Mouse (Mus musculus) limb, embryonic 11.5 days (tissue): ENCODE measurements around the gene Kctd13. TPM values are rescaled to one million over a fixed set of nuclear protein-coding genes. Genes with fewer than 3 reads are reported as not detected.

ENCODE experiments used
- ATAC-seq: fragments of 200-750 bp; cut with Nextera tagmentation; 2 replicates; pipeline ENCODE4 v1.8.0; 2017; ENCODE audit warnings: low read depth; ENCODE audit not compliant: insufficient number of reproducible peaks, low FRiP score, low TSS enrichment
- DNase-seq: peaks from one replicate; pipeline ENCODE4 v3.0.0-alpha.2; 2015; ENCODE audit warnings: low spot score
- H3K27ac ChIP-seq: fragments of 300-500 bp; sonication (generic); replicated peaks from 2 replicates; pipeline ENCODE4 v1.5.1; 2014; ENCODE audit warnings: low read depth, mild to moderate bottlenecking, low read length
- H3K27me3 ChIP-seq: fragments of 300-500 bp; sonication (generic); 2 replicates; pipeline ENCODE4 v1.6.1; 2014; ENCODE audit warnings: mild to moderate bottlenecking, low read length, mixed read lengths; ENCODE audit not compliant: control insufficient read depth, insufficient read depth
- H3K36me3 ChIP-seq: fragments of 300-500 bp; sonication (generic); 2 replicates; pipeline ENCODE4 v1.6.1; 2014; ENCODE audit warnings: mild to moderate bottlenecking, low read length, moderate library complexity, mixed read lengths; ENCODE audit not compliant: control insufficient read depth, insufficient read depth
- H3K4me1 ChIP-seq: fragments of 300-500 bp; sonication (generic); 2 replicates; pipeline ENCODE4 v1.6.1; 2014; ENCODE audit warnings: low read length, mixed read lengths; ENCODE audit not compliant: control insufficient read depth, insufficient read depth
- H3K4me2 ChIP-seq: fragments of 300-500 bp; sonication (generic); 2 replicates; pipeline ENCODE4 v1.6.1; 2014; ENCODE audit warnings: low read depth, mild to moderate bottlenecking, moderate library complexity; ENCODE audit not compliant: severe bottlenecking
- H3K4me3 ChIP-seq: fragments of 300-500 bp; sonication (generic); 2 replicates; pipeline ENCODE4 v1.5.1; 2014; ENCODE audit warnings: low read depth, low read length
- H3K9ac ChIP-seq: fragments of 300-500 bp; sonication (generic); 2 replicates; pipeline ENCODE4 v1.6.1; 2014; ENCODE audit warnings: mild to moderate bottlenecking, low read length
- H3K9me3 ChIP-seq: fragments of 300-500 bp; sonication (generic); 2 replicates; pipeline ENCODE4 v1.6.1; 2016; ENCODE audit warnings: low read length; ENCODE audit not compliant: control insufficient read depth
- WGBS: fragments of 180-500 bp; shearing (Covaris S2); extraction: QIAGEN DNeasy Blood & Tissue Kit; methylation state at CpG from one replicate; pipeline ENCODE4 v1.1.7; 2014; 5-methylcytosine and 5-hydroxymethylcytosine counted together
- polyA plus RNA-seq: library from polyadenylated mRNA; unstranded; fragments of >200 nt; fragmentation: Nextera tagmentation; extraction: Ambion mirVana; gene quantifications from 2 replicates; pipeline ENCODE4 v1.2.1, GENCODE M21; 2014

Kctd13 gene
- polyA plus RNA-seq, 1 experiment from 2014 or later = 17.5 TPM

DNA sequence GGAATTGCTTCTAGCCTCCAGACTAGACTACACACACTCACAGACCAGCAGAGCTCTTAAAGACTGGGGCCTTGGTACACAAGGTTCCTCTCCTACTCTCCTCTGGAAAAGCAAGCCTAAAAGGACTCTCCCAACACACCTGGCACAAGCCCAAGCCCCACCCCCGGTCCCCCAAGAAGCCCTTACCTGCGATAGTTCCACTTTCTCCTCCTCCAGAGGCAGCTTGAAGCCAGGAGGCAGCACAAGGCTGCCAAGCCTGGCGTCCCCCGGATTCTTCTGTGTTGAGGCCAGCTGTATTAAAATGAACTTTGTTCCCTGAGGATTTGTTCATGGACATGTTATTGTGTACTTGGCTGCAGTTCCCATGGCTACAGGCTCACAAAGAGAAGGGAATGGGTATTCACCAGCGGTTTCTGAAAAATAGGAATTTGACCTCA lies 6.0 kb upstream of the Kctd13 start, which contains the start of gene Tmem219:
Gene Tmem219, minus strand, starts transcription at position 294 of the 437 bp plus-strand sequence.
- no peak within 1 kb of the TSS for H3K4me3 ChIP-seq
- no peak within 1 kb of the TSS for H3K9ac ChIP-seq
- 73% methylated on average over 5 of the region's 5 CpGs for WGBS
- no peaks in the 10 kb centered on the region for H3K4me1 ChIP-seq
- DNase-seq (no peak), ATAC-seq (no peak)
- H3K27ac ChIP-seq = no peak within 1 kb of the TSS
- no peak within 1 kb of the TSS for H3K4me2 ChIP-seq
- H3K36me3 ChIP-seq = no peaks in the 10 kb centered on the region
- H3K27me3 ChIP-seq = no peaks in the 10 kb centered on the region
- no peaks in the 10 kb centered on the region for H3K9me3 ChIP-seq

- DNase-seq (no peak), ATAC-seq (no peak)
- Histone ChIP-seq H3K27ac (no peak overlapping the region), H3K27me3 (no peaks in the 10 kb centered on the region), H3K4me2 (no peak overlapping the region), H3K9me3 (no peaks in the 10 kb centered on the region), H3K9ac (no peak overlapping the region), H3K36me3 (no peaks in the 10 kb centered on the region), H3K4me3 (no peak overlapping the region), H3K4me1 (no peaks in the 10 kb centered on the region)
- WGBS = 73% methylated on average over 5 of the region's 5 CpGs
Measured at GRCm38 (mm10) chr7:126923999-126924398, 4.7 kb upstream of the Kctd13 start.

DNA sequence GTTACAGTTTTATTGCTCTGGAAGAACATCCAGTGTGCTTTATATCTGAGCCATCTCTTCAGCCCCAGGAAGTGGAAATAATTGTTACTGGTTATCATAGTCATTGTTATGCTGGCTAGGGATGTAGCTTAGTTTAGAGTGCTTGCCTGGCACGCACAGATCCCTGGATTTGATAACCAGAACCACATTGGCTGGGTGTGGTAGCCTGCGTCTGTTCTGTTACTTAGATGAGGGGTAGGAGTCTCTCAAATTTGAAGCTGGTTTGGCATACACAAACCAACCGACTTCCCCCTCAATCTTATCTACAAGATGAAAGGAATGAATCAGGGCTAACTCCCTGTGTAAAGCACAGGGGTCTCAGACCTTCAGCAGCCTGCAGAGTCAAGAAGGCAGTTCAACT lies 2.4 kb upstream of the Kctd13 start:
- no peak overlapping the region for H3K4me2 ChIP-seq
- H3K27ac ChIP-seq = no peak overlapping the region
- DNase-seq = no peak
- no peaks in the 10 kb centered on the region for H3K36me3 ChIP-seq
- ATAC-seq = no peak
- 23% methylated on average over 3 of the region's 3 CpGs for WGBS
- no peaks in the 10 kb centered on the region for H3K9me3 ChIP-seq
- H3K4me3 ChIP-seq = no peak overlapping the region
- H3K4me1 ChIP-seq = peaks cover 7% of the 10 kb centered on the region
- no peak overlapping the region for H3K9ac ChIP-seq
- H3K27me3 ChIP-seq = no peaks in the 10 kb centered on the region

- DNase-seq = no peak
- 0% methylated on average over 27 of the region's 27 CpGs for WGBS
- ATAC-seq = peak; percentile 84
Measured at GRCm38 (mm10) chr7:126929046-126929445, 367 bp downstream of the Kctd13 start.

DNA sequence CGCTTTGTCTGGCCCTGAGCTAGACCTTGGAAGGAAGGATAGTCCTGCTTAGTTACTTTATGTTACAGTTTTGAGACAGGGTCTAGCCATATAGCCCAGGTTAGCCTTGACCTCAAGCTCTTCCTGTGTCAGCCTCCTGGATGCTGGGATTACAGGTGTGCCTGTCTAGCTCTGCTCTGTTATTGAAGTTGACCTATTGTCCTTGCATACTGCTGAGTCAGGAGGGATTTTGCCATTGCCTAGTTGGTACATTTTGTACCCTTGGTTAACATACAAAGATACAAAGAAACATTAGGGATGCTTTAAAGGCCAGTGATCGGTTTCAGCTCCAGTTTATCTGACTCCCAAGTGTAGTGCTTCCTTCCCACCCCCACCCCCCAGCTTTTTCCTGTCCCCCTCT lies 4.0 kb downstream of the Kctd13 start:
- no peaks in the 10 kb centered on the region for H3K9me3 ChIP-seq
- H3K27ac ChIP-seq = no peak overlapping the region
- H3K4me3 ChIP-seq = no peak overlapping the region
- H3K27me3 ChIP-seq = no peaks in the 10 kb centered on the region
- ATAC-seq (no peak), DNase-seq (no peak)
- H3K4me2 ChIP-seq = no peak overlapping the region
- peaks cover 3% of the 10 kb centered on the region; the same call in 1 of the 2 replicates for H3K36me3 ChIP-seq
- 86% methylated on average over 2 of the region's 2 CpGs for WGBS
- H3K9ac ChIP-seq = no peak overlapping the region
- H3K4me1 ChIP-seq = peaks cover 7% of the 10 kb centered on the region

More at GRCm38 (mm10) chr7:126929046-126929445, 367 bp downstream of the Kctd13 start:
- Histone ChIP-seq H3K36me3 (no peaks in the 10 kb centered on the region), H3K4me1 (peaks cover 7% of the 10 kb centered on the region), H3K4me3 (peak overlapping the region; percentile 82), H3K27me3 (no peaks in the 10 kb centered on the region), H3K4me2 (peak overlapping the region; percentile 93), H3K27ac (peak overlapping the region; percentile 21; the same call in 1 of the 2 replicates), H3K9me3 (no peaks in the 10 kb centered on the region), H3K9ac (peak overlapping the region; percentile 84)

GRCm38 (mm10) chr7:126941171-126941570 lies 12.5 kb downstream of the Kctd13 start:
- H3K4me2 ChIP-seq = no peak overlapping the region
- no peaks in the 10 kb centered on the region for H3K9me3 ChIP-seq
- WGBS = 52% methylated on average over 6 of the region's 6 CpGs
- H3K9ac ChIP-seq = no peak overlapping the region
- no peak overlapping the region for H3K4me3 ChIP-seq
- H3K27ac ChIP-seq = no peak overlapping the region
- ATAC-seq (no peak), DNase-seq (no peak)
- H3K4me1 ChIP-seq = no peaks in the 10 kb centered on the region
- H3K36me3 ChIP-seq = peaks cover 6% of the 10 kb centered on the region; the same call in 1 of the 2 replicates
- H3K27me3 ChIP-seq = no peaks in the 10 kb centered on the region

DNA sequence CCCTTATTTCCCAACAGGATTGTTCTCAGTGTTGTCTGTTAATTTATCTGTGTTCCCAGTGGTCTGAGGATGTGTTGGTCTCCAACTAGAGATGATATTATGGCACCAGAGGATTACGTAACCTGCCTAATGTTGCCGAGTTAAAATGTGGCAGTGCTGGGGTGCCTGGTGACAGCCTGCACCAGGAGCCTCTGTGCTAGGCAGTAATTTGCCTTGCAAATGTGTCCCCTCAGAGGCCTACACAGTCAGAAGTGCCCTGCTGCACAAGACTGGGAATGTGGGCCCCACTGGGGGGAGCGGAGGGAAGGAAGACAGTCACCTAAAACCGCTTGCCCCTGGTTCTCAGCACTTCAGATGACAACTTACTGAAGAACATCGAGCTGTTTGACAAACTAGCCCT lies 13.1 kb downstream of the Kctd13 start:
- WGBS = 77% methylated on average over 5 of the region's 5 CpGs

GRCm38 (mm10) chr7:126946530-126946929 lies 17.9 kb downstream of the Kctd13 start:
- ATAC-seq (no peak), DNase-seq (peak; percentile 37)

More for the DNA sequence above, 13.1 kb downstream of the Kctd13 start:
- ATAC-seq (no peak), DNase-seq (no peak)
- Histone ChIP-seq H3K36me3 (peaks cover 6% of the 10 kb centered on the region; the same call in 1 of the 2 replicates), H3K4me1 (no peaks in the 10 kb centered on the region), H3K27me3 (no peaks in the 10 kb centered on the region), H3K27ac (no peak overlapping the region), H3K4me2 (no peak overlapping the region), H3K9me3 (no peaks in the 10 kb centered on the region), H3K4me3 (no peak overlapping the region), H3K9ac (0 out of 2 replicates have a peak overlapping the region, but pooled peaks have one; percentile 7)

DNA sequence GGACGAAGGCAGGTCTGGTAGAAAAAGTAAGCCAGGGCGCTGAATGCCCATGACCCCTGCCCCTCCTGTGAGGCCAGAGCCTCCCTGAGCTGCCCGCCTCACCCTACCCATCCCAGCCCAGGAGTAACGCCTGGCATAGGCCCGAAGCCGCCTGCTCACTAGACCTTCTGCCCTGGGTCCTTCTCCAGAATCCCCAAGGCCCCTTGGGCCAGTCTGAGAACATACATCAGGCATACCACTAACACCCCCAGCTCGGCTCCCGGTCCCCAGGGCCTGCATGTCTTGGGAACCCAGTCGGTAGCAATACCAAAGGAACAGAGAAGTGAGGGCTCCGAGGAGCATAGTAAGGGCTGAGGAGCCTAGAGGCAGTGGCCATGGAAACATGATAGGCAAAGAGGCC lies 19.9 kb downstream of the Kctd13 start:
- H3K27me3 ChIP-seq = peaks cover 29% of the 10 kb centered on the region
- H3K4me2 ChIP-seq = no peak overlapping the region
- no peak overlapping the region for H3K4me3 ChIP-seq
- no peak overlapping the region for H3K27ac ChIP-seq
- DNase-seq = no peak
- WGBS = 75% methylated on average over 10 of the region's 10 CpGs
- H3K4me1 ChIP-seq = peaks cover 5% of the 10 kb centered on the region
- no peaks in the 10 kb centered on the region for H3K9me3 ChIP-seq
- H3K9ac ChIP-seq = no peak overlapping the region
- H3K36me3 ChIP-seq = no peaks in the 10 kb centered on the region
- no peak for ATAC-seq

More at GRCm38 (mm10) chr7:126946530-126946929, 17.9 kb downstream of the Kctd13 start:
- H3K4me1 ChIP-seq = peaks cover 5% of the 10 kb centered on the region
- WGBS = 44% methylated on average over 3 of the region's 3 CpGs
- H3K4me2 ChIP-seq = no peak overlapping the region
- no peaks in the 10 kb centered on the region for H3K9me3 ChIP-seq
- H3K27ac ChIP-seq = no peak overlapping the region
- no peak overlapping the region for H3K9ac ChIP-seq
- H3K27me3 ChIP-seq = peaks cover 17% of the 10 kb centered on the region
- H3K36me3 ChIP-seq = peaks cover 3% of the 10 kb centered on the region; the same call in 1 of the 2 replicates
- no peak overlapping the region for H3K4me3 ChIP-seq
